Mouse (Mus musculus): ENCODE measurements around the gene Ankdd1b. TPM values are rescaled to one million over a fixed set of nuclear protein-coding genes. Genes with fewer than 3 reads are reported as not detected.

Gene Ankdd1b
- 0.11 and 0.31 TPM in 2 replicates for polyA plus RNA-seq (2016; fragmentation: Nextera tagmentation; extraction: Ambion mirVana)

- Histone ChIP-seq H3K27ac (replicated peaks) (no peak within 1 kb of the TSS), H3K9me3 (no peaks in the 10 kb centered on the region), H3K36me3 (replicated peaks) (no peaks in the 10 kb centered on the region), H3K4me1 (no peaks in the 10 kb centered on the region), H3K27me3 (replicated peaks; ENCODE audit: low read depth, poor library complexity, severe bottlenecking) (no peaks in the 10 kb centered on the region), H3K4me3 (no peak within 1 kb of the TSS)
- no peak for DNase-seq (ENCODE audit: low spot score)
- 91% methylated on average over 14 of the region's 14 CpGs for WGBS
These were observed at the start of gene Ankdd1b for GRCm38 (mm10) chr13:96470957-96471356. TSS of gene Ankdd1b (minus strand) at chr13:96471198.

GRCm38 (mm10) chr13:96517335-96517734 lies 46.3 kb upstream of the Ankdd1b start:
- Histone ChIP-seq H3K4me1 (no peaks in the 10 kb centered on the region), H3K9me3 (no peaks in the 10 kb centered on the region), H3K36me3 (replicated peaks) (peaks cover 10% of the 10 kb centered on the region), H3K27me3 (replicated peaks; ENCODE audit: low read depth, poor library complexity, severe bottlenecking) (no peaks in the 10 kb centered on the region), H3K27ac (replicated peaks) (no peak overlapping the region), H3K4me3 (no peak overlapping the region)
- WGBS = 96% methylated on average over 2 of the region's 2 CpGs
- no peak for DNase-seq (ENCODE audit: low spot score)

GRCm38 (mm10) chr13:96516249-96516648 lies 45.3 kb upstream of the Ankdd1b start:
- no peaks in the 10 kb centered on the region for H3K4me1 ChIP-seq
- no peak overlapping the region for H3K27ac ChIP-seq (replicated peaks)
- H3K36me3 ChIP-seq (replicated peaks) = peaks cover 10% of the 10 kb centered on the region
- H3K27me3 ChIP-seq (replicated peaks; ENCODE audit: low read depth, poor library complexity, severe bottlenecking) = no peaks in the 10 kb centered on the region
- H3K9me3 ChIP-seq = no peaks in the 10 kb centered on the region
- 95% methylated on average over 9 of the region's 9 CpGs for WGBS
- DNase-seq (ENCODE audit: low spot score) = no peak
- no peak overlapping the region for H3K4me3 ChIP-seq

- Histone ChIP-seq H3K4me1 (no peaks in the 10 kb centered on the region), H3K9me3 (no peaks in the 10 kb centered on the region), H3K36me3 (replicated peaks) (peaks cover 10% of the 10 kb centered on the region), H3K27ac (replicated peaks) (no peak overlapping the region), H3K27me3 (replicated peaks; ENCODE audit: low read depth, poor library complexity, severe bottlenecking) (no peaks in the 10 kb centered on the region), H3K4me3 (no peak overlapping the region)
- DNase-seq (ENCODE audit: low spot score) = no peak
- 84% methylated on average over 5 of the region's 5 CpGs for WGBS
These were observed 43.4 kb upstream of the Ankdd1b start for GRCm38 (mm10) chr13:96514154-96514942.

GRCm38 (mm10) chr13:96511893-96512292 lies 40.9 kb upstream of the Ankdd1b start:
- Histone ChIP-seq H3K4me1 (no peaks in the 10 kb centered on the region), H3K27ac (replicated peaks) (no peak overlapping the region), H3K9me3 (no peaks in the 10 kb centered on the region), H3K4me3 (no peak overlapping the region), H3K36me3 (replicated peaks) (peaks cover 10% of the 10 kb centered on the region), H3K27me3 (replicated peaks; ENCODE audit: low read depth, poor library complexity, severe bottlenecking) (no peaks in the 10 kb centered on the region)
- no peak for DNase-seq (ENCODE audit: low spot score)
- 76% methylated on average over 5 of the region's 5 CpGs for WGBS

GRCm38 (mm10) chr13:96511262-96511661 lies 40.3 kb upstream of the Ankdd1b start:
- Histone ChIP-seq H3K4me3 (no peak overlapping the region), H3K27me3 (replicated peaks; ENCODE audit: low read depth, poor library complexity, severe bottlenecking) (no peaks in the 10 kb centered on the region), H3K4me1 (no peaks in the 10 kb centered on the region), H3K27ac (replicated peaks) (no peak overlapping the region), H3K9me3 (no peaks in the 10 kb centered on the region), H3K36me3 (replicated peaks) (peaks cover 8% of the 10 kb centered on the region)
- DNase-seq (ENCODE audit: low spot score) = no peak
- 87% methylated on average over 1 of the region's 1 CpGs for WGBS

GRCm38 (mm10) chr13:96510635-96511034 lies 39.6 kb upstream of the Ankdd1b start:
- H3K36me3 ChIP-seq (replicated peaks) = 0 out of 2 replicates have a peak, but pooled peaks cover 6% of the 10 kb centered on the region
- H3K4me1 ChIP-seq = no peaks in the 10 kb centered on the region
- WGBS = 90% methylated on average over 13 of the region's 13 CpGs
- H3K9me3 ChIP-seq = no peaks in the 10 kb centered on the region
- H3K4me3 ChIP-seq = no peak overlapping the region
- DNase-seq (ENCODE audit: low spot score) = no peak
- H3K27me3 ChIP-seq (replicated peaks; ENCODE audit: low read depth, poor library complexity, severe bottlenecking) = no peaks in the 10 kb centered on the region
- no peak overlapping the region for H3K27ac ChIP-seq (replicated peaks)

- Histone ChIP-seq H3K27ac (replicated peaks) (no peak overlapping the region), H3K9me3 (no peaks in the 10 kb centered on the region), H3K36me3 (replicated peaks) (0 out of 2 replicates have a peak, but pooled peaks cover 5% of the 10 kb centered on the region), H3K4me1 (no peaks in the 10 kb centered on the region), H3K27me3 (replicated peaks; ENCODE audit: low read depth, poor library complexity, severe bottlenecking) (no peaks in the 10 kb centered on the region), H3K4me3 (no peak overlapping the region)
- WGBS = 93% methylated on average over 4 of the region's 4 CpGs
- DNase-seq (ENCODE audit: low spot score) = no peak
These were observed 36.5 kb upstream of the Ankdd1b start for GRCm38 (mm10) chr13:96507541-96507940.

- no peaks in the 10 kb centered on the region for H3K27me3 ChIP-seq (replicated peaks; ENCODE audit: low read depth, poor library complexity, severe bottlenecking)
- H3K36me3 ChIP-seq (replicated peaks) = 0 out of 2 replicates have a peak, but pooled peaks cover 5% of the 10 kb centered on the region
- H3K27ac ChIP-seq (replicated peaks) = no peak overlapping the region
- no peak for DNase-seq (ENCODE audit: low spot score)
- H3K4me3 ChIP-seq = no peak overlapping the region
- no peaks in the 10 kb centered on the region for H3K9me3 ChIP-seq
- no peaks in the 10 kb centered on the region for H3K4me1 ChIP-seq
- 87% methylated on average over 6 of the region's 6 CpGs for WGBS
These were observed 35.3 kb upstream of the Ankdd1b start for GRCm38 (mm10) chr13:96506313-96506712.

GRCm38 (mm10) chr13:96505661-96506060 lies 34.7 kb upstream of the Ankdd1b start:
- DNase-seq (ENCODE audit: low spot score) = no peak
- Histone ChIP-seq H3K4me3 (no peak overlapping the region), H3K4me1 (no peaks in the 10 kb centered on the region), H3K9me3 (no peaks in the 10 kb centered on the region), H3K27ac (replicated peaks) (no peak overlapping the region), H3K36me3 (replicated peaks) (peaks cover 5% of the 10 kb centered on the region; the same call in 1 of the 2 replicates), H3K27me3 (replicated peaks; ENCODE audit: low read depth, poor library complexity, severe bottlenecking) (no peaks in the 10 kb centered on the region)
- WGBS = 87% methylated on average over 4 of the region's 4 CpGs

GRCm38 (mm10) chr13:96499891-96500290 lies 28.9 kb upstream of the Ankdd1b start:
- Histone ChIP-seq H3K4me1 (no peaks in the 10 kb centered on the region; the same call in 1 of the 2 replicates), H3K4me3 (no peak overlapping the region), H3K9me3 (no peaks in the 10 kb centered on the region), H3K36me3 (replicated peaks) (peaks cover 2% of the 10 kb centered on the region; the same call in 1 of the 2 replicates), H3K27ac (replicated peaks) (no peak overlapping the region), H3K27me3 (replicated peaks; ENCODE audit: low read depth, poor library complexity, severe bottlenecking) (no peaks in the 10 kb centered on the region)
- no peak for DNase-seq (ENCODE audit: low spot score)
- 86% methylated on average over 2 of the region's 2 CpGs for WGBS

GRCm38 (mm10) chr13:96496630-96497029 lies 25.6 kb upstream of the Ankdd1b start:
- Histone ChIP-seq H3K4me1 (no peaks in the 10 kb centered on the region; the same call in 1 of the 2 replicates), H3K9me3 (no peaks in the 10 kb centered on the region), H3K4me3 (no peak overlapping the region), H3K27ac (replicated peaks) (no peak overlapping the region), H3K36me3 (replicated peaks) (peaks cover 3% of the 10 kb centered on the region; the same call in 1 of the 2 replicates), H3K27me3 (replicated peaks; ENCODE audit: low read depth, poor library complexity, severe bottlenecking) (no peaks in the 10 kb centered on the region)
- DNase-seq (ENCODE audit: low spot score) = no peak
- 84% methylated on average over 8 of the region's 8 CpGs for WGBS

GRCm38 (mm10) chr13:96490433-96490832 lies 19.4 kb upstream of the Ankdd1b start, which contains the start of gene Gm17622:
TSS of gene Gm17622 (plus strand) at chr13:96490733.
- H3K27me3 ChIP-seq (replicated peaks; ENCODE audit: low read depth, poor library complexity, severe bottlenecking) = no peaks in the 10 kb centered on the region
- 93% methylated on average over 3 of the region's 3 CpGs for WGBS
- H3K4me3 ChIP-seq = no peak within 1 kb of the TSS
- H3K4me1 ChIP-seq = no peaks in the 10 kb centered on the region
- H3K36me3 ChIP-seq (replicated peaks) = peaks cover 30% of the 10 kb centered on the region
- no peaks in the 10 kb centered on the region; the same call in 1 of the 2 replicates for H3K9me3 ChIP-seq
- H3K27ac ChIP-seq (replicated peaks) = no peak within 1 kb of the TSS
- DNase-seq (ENCODE audit: low spot score) = no peak
